Mouse (Mus musculus) lung, embryonic 14.5 days (tissue): ENCODE results near the gene St6galnac6. TPM values are rescaled to one million over a fixed set of nuclear protein-coding genes. Genes with fewer than 3 reads are reported as not detected.
A peak's percentile ranks its signal among the peaks of the same experiment; 100 is the strongest.

ENCODE experiments used
- ATAC-seq: fragments of 200-750 bp; cut with Nextera tagmentation; 2 replicates; pipeline ENCODE4 v1.8.0; 2017; ENCODE audit warnings: mild to moderate bottlenecking, moderate TSS enrichment, moderate library complexity; ENCODE audit not compliant: insufficient read depth
- DNase-seq: peaks from one replicate; pipeline ENCODE4 v3.0.0-alpha.2; 2015
- H3K27ac ChIP-seq: fragments of 300-500 bp; sonication (generic); 2 replicates; pipeline ENCODE4 v1.5.1; 2014; ENCODE audit warnings: low read depth, mild to moderate bottlenecking, moderate library complexity
- H3K27me3 ChIP-seq: fragments of 300-500 bp; sonication (generic); 2 replicates; pipeline ENCODE4 v1.6.1; 2014; ENCODE audit warnings: low read length, control low read depth; ENCODE audit not compliant: insufficient read depth
- H3K36me3 ChIP-seq: fragments of 300-500 bp; sonication (generic); 2 replicates; pipeline ENCODE4 v1.6.1; 2014; ENCODE audit warnings: control low read depth; ENCODE audit not compliant: insufficient read depth
- H3K4me1 ChIP-seq: fragments of 300-500 bp; sonication (generic); 2 replicates; pipeline ENCODE4 v1.6.1; 2014; ENCODE audit warnings: antibody characterized with exemption, control low read depth; ENCODE audit not compliant: insufficient read depth
- H3K4me2 ChIP-seq: fragments of 300-500 bp; sonication (generic); 2 replicates; pipeline ENCODE4 v1.6.1; 2014; ENCODE audit warnings: mild to moderate bottlenecking
- H3K4me3 ChIP-seq: fragments of 300-500 bp; sonication (generic); 2 replicates; pipeline ENCODE4 v1.5.1; 2014; ENCODE audit warnings: low read depth, low read length
- H3K9ac ChIP-seq: fragments of 300-500 bp; sonication (generic); 2 replicates; pipeline ENCODE4 v1.6.1; 2014
- H3K9me3 ChIP-seq: fragments of 300-500 bp; sonication (generic); 2 replicates; pipeline ENCODE4 v1.6.1; 2016; ENCODE audit warnings: low read depth, low read length, control low read depth
- CTCF ChIP-seq: IDR thresholded peaks from 2 replicates; pipeline ENCODE4 v1.5.1; 2016; ENCODE audit warnings: antibody characterized with exemption, low read depth
- WGBS: fragments of 180-500 bp; shearing (Covaris S2); extraction: QIAGEN DNeasy Blood & Tissue Kit; methylation state at CpG from one replicate; pipeline ENCODE4 v1.1.7; 2014; 5-methylcytosine and 5-hydroxymethylcytosine counted together
- polyA plus RNA-seq: library from polyadenylated mRNA; unstranded; fragments of >200 nt; fragmentation: Nextera tagmentation; extraction: Ambion mirVana; gene quantifications from 2 replicates; pipeline ENCODE4 v1.2.1, GENCODE M21; 2014

St6galnac6 gene
- polyA plus RNA-seq, 1 experiment from 2014 or later: 11.1 TPM

- H3K36me3 ChIP-seq: no peaks in the 10 kb centered on the region
- no peak overlapping the region for H3K27ac ChIP-seq
- DNase-seq (no peak), ATAC-seq (no peak)
- no peak for TF ChIP-seq CTCF
- H3K4me1 ChIP-seq: peaks cover 18% of the 10 kb centered on the region
- no peaks in the 10 kb centered on the region for H3K27me3 ChIP-seq
- 26% methylated on average over 10 of the region's 10 CpGs for WGBS
- no peak overlapping the region for H3K4me3 ChIP-seq
- H3K9ac ChIP-seq: no peak overlapping the region
- H3K9me3 ChIP-seq: no peaks in the 10 kb centered on the region
- no peak overlapping the region for H3K4me2 ChIP-seq
These were observed 5.1 kb downstream of the St6galnac6 start for GRCm38 (mm10) chr2:32604631-32605030.

DNA sequence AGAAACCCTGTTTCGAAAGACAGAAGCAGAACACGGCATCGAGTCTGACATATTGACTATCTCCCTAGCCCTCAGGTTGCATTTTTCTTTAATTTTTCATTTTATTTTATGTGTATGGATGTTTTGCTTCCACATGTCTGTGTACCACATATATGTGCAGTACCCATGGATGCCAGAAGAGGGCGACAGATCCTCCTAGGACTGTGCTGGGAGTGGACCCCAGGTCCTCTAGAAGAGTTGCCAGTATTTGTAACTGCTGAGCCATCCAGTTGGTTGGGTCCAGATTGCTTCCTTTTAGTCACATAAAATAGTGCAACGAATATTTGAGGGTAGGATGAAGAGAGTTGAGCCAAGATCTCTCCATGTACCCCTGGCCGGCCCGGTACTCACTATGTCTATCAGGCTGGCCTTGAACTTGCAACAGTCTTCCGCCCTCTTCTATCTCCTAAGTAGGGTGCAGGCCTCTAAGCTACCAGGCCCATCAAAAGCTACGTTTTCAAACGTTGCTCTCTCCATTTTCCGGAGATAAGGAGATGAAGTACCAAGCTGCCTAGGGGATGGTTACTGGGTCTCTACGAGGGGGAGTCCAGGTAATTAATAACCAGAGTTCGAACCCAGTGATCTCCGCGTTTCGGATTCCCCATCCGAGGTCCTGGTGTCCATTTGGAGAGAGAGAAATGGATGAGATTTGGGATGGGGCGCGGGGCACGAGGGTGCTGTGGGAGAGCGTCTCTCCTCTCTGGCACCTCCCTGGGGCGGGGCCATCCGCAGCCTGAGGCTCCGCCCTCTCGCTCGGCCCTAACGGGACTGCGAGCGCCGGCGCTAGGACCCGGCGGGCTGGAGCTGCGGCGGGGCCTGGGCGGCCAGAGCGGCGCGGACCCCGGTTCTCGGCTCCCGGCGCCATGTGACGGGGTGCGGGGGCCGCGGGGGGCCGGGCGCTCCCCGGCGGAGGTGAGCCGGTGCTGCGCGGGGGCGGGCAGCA is 6.9 kb downstream of the St6galnac6 start:
- Histone ChIP-seq H3K4me3 (peak overlapping the region; percentile 78), H3K4me1 (peaks cover 16% of the 10 kb centered on the region), H3K27ac (peak overlapping the region; percentile 49; the same call in 1 of the 2 replicates), H3K9ac (peak overlapping the region; percentile 78), H3K9me3 (no peaks in the 10 kb centered on the region), H3K36me3 (no peaks in the 10 kb centered on the region), H3K4me2 (peak overlapping the region; percentile 89), H3K27me3 (no peaks in the 10 kb centered on the region)
- WGBS: 11% methylated on average over 55 of the region's 55 CpGs
- DNase-seq (peak; percentile 95), ATAC-seq (peak; percentile 77)
- TF ChIP-seq CTCF: peak; percentile 73

- peaks cover 5% of the 10 kb centered on the region; the same call in 1 of the 2 replicates for H3K36me3 ChIP-seq
- H3K4me2 ChIP-seq: peak overlapping the region; percentile 89
- peak overlapping the region; percentile 78 for H3K4me3 ChIP-seq
- 5% methylated on average over 34 of the region's 34 CpGs for WGBS
- H3K9ac ChIP-seq: peak overlapping the region; percentile 78
- peak overlapping the region; percentile 49; the same call in 1 of the 2 replicates for H3K27ac ChIP-seq
- no peaks in the 10 kb centered on the region for H3K9me3 ChIP-seq
- peak; percentile 79 for DNase-seq
- 0 out of 2 replicates have a peak, but pooled peaks cover 9% of the 10 kb centered on the region for H3K4me1 ChIP-seq
- peak; percentile 38 for ATAC-seq
- TF ChIP-seq CTCF: 0 out of 2 replicates have a peak, but pooled peaks have one; percentile 11
- H3K27me3 ChIP-seq: no peaks in the 10 kb centered on the region
These were observed 7.9 kb downstream of the St6galnac6 start for GRCm38 (mm10) chr2:32607262-32607947.

DNA sequence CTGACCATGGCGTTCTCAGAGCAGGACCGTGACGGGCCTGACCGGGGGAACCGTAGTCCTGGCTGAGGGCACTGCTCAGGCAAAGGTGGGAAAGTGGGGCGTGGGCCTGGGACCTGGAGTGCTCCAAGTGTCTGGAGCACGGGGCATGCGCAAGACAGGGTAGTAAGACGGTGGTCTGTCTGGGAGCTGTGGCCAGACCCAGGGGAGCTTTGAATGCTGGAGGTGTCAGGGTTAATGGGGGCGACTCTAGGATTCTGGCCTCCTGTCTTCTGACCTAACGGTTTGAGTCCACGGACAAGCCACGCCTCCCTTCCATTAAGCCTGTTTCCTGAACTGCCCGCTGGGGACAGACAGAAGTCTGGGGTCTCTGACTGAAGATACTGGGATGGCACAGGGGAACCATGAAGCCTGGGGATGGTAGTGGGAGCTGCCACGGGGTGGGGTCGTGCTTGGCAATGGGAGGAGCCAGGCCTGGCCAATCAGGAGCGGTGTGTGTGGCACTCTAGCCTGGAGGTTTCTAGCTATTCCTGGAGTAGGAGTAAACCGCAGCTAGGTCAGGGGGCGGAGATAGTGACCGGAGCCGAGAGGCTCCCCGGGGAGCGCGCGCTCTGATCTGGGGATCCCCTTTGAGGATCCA is 8.8 kb downstream of the St6galnac6 start:
- Histone ChIP-seq H3K9me3 (no peaks in the 10 kb centered on the region), H3K27me3 (no peaks in the 10 kb centered on the region), H3K9ac (peak overlapping the region; percentile 27; the same call in 1 of the 2 replicates), H3K4me2 (peak overlapping the region; percentile 89), H3K4me1 (0 out of 2 replicates have a peak, but pooled peaks cover 9% of the 10 kb centered on the region), H3K4me3 (peak overlapping the region; percentile 78), H3K36me3 (peaks cover 10% of the 10 kb centered on the region; the same call in 1 of the 2 replicates), H3K27ac (peak overlapping the region; percentile 55)
- peak; percentile 35; the same call in 1 of the 2 replicates for TF ChIP-seq CTCF
- 6% methylated on average over 25 of the region's 25 CpGs for WGBS
- peak; percentile 65 for ATAC-seq
- peak; percentile 77 for DNase-seq

- H3K36me3 ChIP-seq: peaks cover 10% of the 10 kb centered on the region; the same call in 1 of the 2 replicates
- no peak for TF ChIP-seq CTCF
- H3K27me3 ChIP-seq: no peaks in the 10 kb centered on the region
- peak overlapping the region; percentile 89 for H3K4me2 ChIP-seq
- whole genome bisulfite sequencing: 52% methylated on average over 18 of the region's 18 CpGs
- no peaks in the 10 kb centered on the region for H3K9me3 ChIP-seq
- H3K27ac ChIP-seq: peak overlapping the region; percentile 55; the same call in 1 of the 2 replicates
- peak overlapping the region; percentile 27; the same call in 1 of the 2 replicates for H3K9ac ChIP-seq
- H3K4me3 ChIP-seq: peak overlapping the region; percentile 78
- H3K4me1 ChIP-seq: 0 out of 2 replicates have a peak, but pooled peaks cover 9% of the 10 kb centered on the region
- DNase-seq (no peak), ATAC-seq (no peak)
These were observed 9.4 kb downstream of the St6galnac6 start for GRCm38 (mm10) chr2:32608778-32609435.
